Mouse (Mus musculus) myocyte (in vitro differentiated cells): ENCODE data around the gene Kiss1r. TPM values are rescaled to one million over a fixed set of nuclear protein-coding genes. Genes with fewer than 3 reads are reported as not detected.

Source experiments
- H3K27me3 ChIP-seq: one replicate; pipeline ENCODE4 v1.6.1; 2011; ENCODE audit not compliant: control insufficient read depth, insufficient read depth, insufficient read length
- H3K36me3 ChIP-seq: one replicate; pipeline ENCODE4 v1.6.1; 2011; ENCODE audit not compliant: control insufficient read depth, insufficient read depth
- H3K4me2 ChIP-seq: one replicate; pipeline ENCODE4 v1.6.1; 2011; ENCODE audit warnings: low read depth, control low read depth
- H3K4me3 ChIP-seq: one replicate; pipeline ENCODE4 v1.5.1; 2011; ENCODE audit warnings: mild to moderate bottlenecking, control low read depth, moderate library complexity
- H3K79me2 ChIP-seq: one replicate; pipeline ENCODE4 v1.6.1; 2011; ENCODE audit not compliant: control insufficient read depth, insufficient read depth
- H3ac ChIP-seq: one replicate; pipeline ENCODE4 v1.6.1; 2011; ENCODE audit not compliant: control insufficient read depth, insufficient read length
- CEBPB ChIP-seq: IDR thresholded peaks from 2 replicates; pipeline ENCODE4 v1.6.1; 2011; ENCODE audit warnings: mild to moderate bottlenecking, moderate library complexity; ENCODE audit not compliant: poor library complexity, insufficient read depth, severe bottlenecking
- E2F4 ChIP-seq: IDR thresholded peaks from one replicate; pipeline ENCODE4 v1.6.1; 2011; ENCODE audit warnings: mild to moderate bottlenecking, control low read depth, moderate library complexity; ENCODE audit not compliant: insufficient read depth
- MAX ChIP-seq: IDR thresholded peaks from one replicate; pipeline ENCODE4 v1.6.1; 2011; ENCODE audit warnings: low read depth, mild to moderate bottlenecking, control low read depth
- MYOD1 ChIP-seq, 3 experiments: IDR thresholded peaks; one replicate each; pipeline ENCODE4 v1.6.1; 2011; ENCODE audit warnings: control low read depth in 2 of 3, low read depth in 2 of 3, mild to moderate bottlenecking in 2 of 3, moderate library complexity in 1 of 3; ENCODE audit not compliant: insufficient read length in 2 of 3, control insufficient read depth in 1 of 3
- MYOG ChIP-seq, 3 experiments: IDR thresholded peaks; one replicate each; pipeline ENCODE4 v1.6.1; 2011; ENCODE audit warnings: control low read depth in 2 of 3, low read depth in 2 of 3, mild to moderate bottlenecking in 2 of 3; ENCODE audit not compliant: insufficient read length in 2 of 3, control insufficient read depth in 1 of 3, insufficient read depth in 1 of 3
- POLR2A ChIP-seq: IDR thresholded peaks from one replicate; pipeline ENCODE4 v1.6.1; 2011; ENCODE audit warnings: low read depth, mild to moderate bottlenecking, control low read depth, moderate library complexity; ENCODE audit not compliant: insufficient read length
- POLR2AphosphoS2 ChIP-seq: IDR thresholded peaks from one replicate; pipeline ENCODE4 v1.6.1; 2011; ENCODE audit warnings: low read depth, control low read depth; ENCODE audit not compliant: insufficient read length
- REST ChIP-seq: IDR thresholded peaks from one replicate; pipeline ENCODE4 v1.6.1; 2011; ENCODE audit warnings: mild to moderate bottlenecking, control low read depth, moderate library complexity; ENCODE audit not compliant: insufficient read depth, insufficient read length
- SRF ChIP-seq: IDR thresholded peaks from one replicate; pipeline ENCODE4 v1.6.1; 2011; ENCODE audit warnings: low read depth; ENCODE audit not compliant: control insufficient read depth, insufficient read length
- TCF12 ChIP-seq: IDR thresholded peaks from one replicate; pipeline ENCODE4 v1.6.1; 2011; ENCODE audit warnings: mild to moderate bottlenecking, control low read depth; ENCODE audit not compliant: poor library complexity, insufficient read depth, severe bottlenecking
- TCF3 ChIP-seq: IDR thresholded peaks from one replicate; pipeline ENCODE4 v1.6.1; 2011; ENCODE audit warnings: low read depth, control low read depth; ENCODE audit not compliant: insufficient read length
- USF1 ChIP-seq: IDR thresholded peaks from one replicate; pipeline ENCODE4 v1.6.1; 2011; ENCODE audit warnings: low read depth, mild to moderate bottlenecking, control low read depth, moderate library complexity
- polyA plus RNA-seq: library from polyadenylated mRNA; unstranded; fragments of >200 nt; fragmentation: generic; extraction: Trizol; gene quantifications from one replicate; pipeline ENCODE4 v1.2.1, GENCODE M21; 2012; ENCODE audit warnings: missing spikeins

Gene Kiss1r
- polyA plus RNA-seq, 1 experiment = 0.59 TPM

DNA sequence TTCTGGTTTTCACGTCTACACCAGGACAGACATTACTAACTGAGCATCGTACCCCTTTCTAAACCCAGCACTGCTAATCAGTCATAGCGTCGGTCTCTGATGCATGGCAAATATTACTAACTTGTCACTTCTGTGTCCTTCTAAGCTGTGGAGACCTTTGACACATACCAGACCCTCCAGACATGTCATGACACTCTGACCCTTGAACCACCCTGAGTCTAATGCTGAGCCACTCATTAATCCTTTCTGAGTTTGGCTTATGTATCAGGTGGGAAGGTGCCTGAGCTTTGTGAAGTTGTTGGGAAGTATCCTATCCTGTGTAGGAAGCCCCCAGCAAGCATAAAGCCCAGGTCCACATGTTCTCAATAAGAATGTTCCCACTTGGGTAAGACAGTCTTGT lies 33.1 kb downstream of the Kiss1r start:
- TF ChIP-seq E2F4 = no peak
- TF ChIP-seq SRF = no peak
- TF ChIP-seq MYOD1 (IDR thresholded peaks at IDR 0.05; ENCODE audit: control insufficient read depth in 1 of 3, insufficient read length in 2 of 3, low read depth in 2 of 3) = no peak
- Histone ChIP-seq H3K36me3 (peaks cover 10% of the 10 kb centered on the region), H3K27me3 (no peaks in the 10 kb centered on the region), H3K79me2 (no peaks in the 10 kb centered on the region), H3K4me3 (no peak overlapping the region), H3K4me2 (no peak overlapping the region), H3ac (no peak overlapping the region)

DNA sequence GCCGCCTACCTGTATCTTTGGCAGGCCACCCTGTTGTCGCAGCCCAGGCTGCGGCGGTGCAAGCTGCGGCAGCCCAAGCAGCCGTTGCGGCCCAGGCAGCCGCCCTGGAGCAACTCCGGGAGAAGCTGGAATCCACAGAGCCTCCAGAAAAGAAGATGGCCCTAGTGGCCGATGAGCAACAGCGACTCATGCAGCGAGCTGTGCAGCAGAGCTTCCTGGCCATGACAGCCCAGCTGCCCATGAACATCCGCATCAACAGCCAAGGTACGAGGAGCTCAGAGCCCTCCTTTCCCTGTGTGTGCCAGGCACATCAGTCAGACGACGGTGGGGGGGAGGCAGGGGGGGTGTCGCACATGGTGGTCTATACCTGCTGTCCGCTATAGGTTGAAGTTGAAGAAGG lies 33.9 kb downstream of the Kiss1r start:
- Histone ChIP-seq H3K4me2 (peak overlapping the region; percentile 13), H3K27me3 (no peaks in the 10 kb centered on the region)

DNA sequence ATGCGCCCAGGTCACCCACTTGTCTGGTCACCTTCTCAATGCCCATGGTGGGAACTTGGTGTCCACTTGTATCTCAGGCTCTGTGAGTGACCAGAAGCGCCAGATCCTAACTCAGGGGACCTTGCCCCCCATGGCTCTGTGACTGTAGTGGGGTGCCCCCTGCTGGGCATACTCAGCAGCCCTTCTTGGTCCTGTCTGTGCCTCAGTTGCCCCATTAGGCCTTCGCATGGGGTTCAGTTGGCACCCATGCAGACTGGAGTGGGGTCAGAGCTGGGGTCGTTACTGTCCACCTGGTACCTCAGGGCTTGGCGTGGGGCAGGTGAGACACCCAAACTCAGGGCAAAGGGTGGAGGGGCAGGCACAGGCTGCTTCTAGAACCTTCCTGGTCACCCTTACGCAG lies 37.2 kb downstream of the Kiss1r start:
- TF ChIP-seq POLR2AphosphoS2 (no peak), SRF (no peak), TCF3 (no peak), MAX (no peak), MYOD1 (IDR thresholded peaks at IDR 0.05; ENCODE audit: control insufficient read depth in 1 of 3, insufficient read length in 2 of 3, low read depth in 2 of 3) (no peak), CEBPB (no peak)
- Histone ChIP-seq H3K79me2 (no peaks in the 10 kb centered on the region), H3K27me3 (peaks cover 4% of the 10 kb centered on the region), H3K4me2 (no peak overlapping the region), H3K36me3 (peaks cover 8% of the 10 kb centered on the region), H3ac (no peak overlapping the region), H3K4me3 (no peak overlapping the region)

More for the DNA sequence above, 33.9 kb downstream of the Kiss1r start:
- Histone ChIP-seq H3ac (no peak overlapping the region), H3K4me3 (no peak overlapping the region), H3K79me2 (no peaks in the 10 kb centered on the region), H3K36me3 (peaks cover 10% of the 10 kb centered on the region)
- TF ChIP-seq CEBPB (no peak), USF1 (no peak), MYOD1 (IDR thresholded peaks at IDR 0.05; ENCODE audit: control insufficient read depth in 1 of 3, insufficient read length in 2 of 3, low read depth in 2 of 3) (peak in 1 of 3 experiments; percentile 51)

- Histone ChIP-seq H3K4me3 (no peak overlapping the region), H3K4me2 (no peak overlapping the region), H3ac (no peak overlapping the region), H3K36me3 (peaks cover 6% of the 10 kb centered on the region), H3K27me3 (peaks cover 4% of the 10 kb centered on the region), H3K79me2 (peaks cover 5% of the 10 kb centered on the region)
- TF ChIP-seq SRF (no peak), MAX (no peak), MYOG (IDR thresholded peaks at IDR 0.05; ENCODE audit: control insufficient read depth in 1 of 3, insufficient read depth in 1 of 3, insufficient read length in 2 of 3, low read depth in 2 of 3) (no peak), CEBPB (no peak), POLR2AphosphoS2 (no peak), TCF12 (no peak), REST (no peak), E2F4 (no peak)
These were observed 38.9 kb downstream of the Kiss1r start for GRCm38 (mm10) chr10:79955691-79956090.

GRCm38 (mm10) chr10:79956643-79957154 lies 39.9 kb downstream of the Kiss1r start:
- Histone ChIP-seq H3K36me3 (peaks cover 6% of the 10 kb centered on the region), H3K4me2 (no peak overlapping the region), H3K4me3 (no peak overlapping the region), H3ac (no peak overlapping the region), H3K27me3 (peaks cover 4% of the 10 kb centered on the region), H3K79me2 (peaks cover 13% of the 10 kb centered on the region)
- TF ChIP-seq TCF12 (no peak), MAX (no peak), REST (no peak), E2F4 (no peak), CEBPB (no peak), SRF (no peak), POLR2A (no peak), MYOG (IDR thresholded peaks at IDR 0.05; ENCODE audit: control insufficient read depth in 1 of 3, insufficient read depth in 1 of 3, insufficient read length in 2 of 3, low read depth in 2 of 3) (no peak), USF1 (no peak), TCF3 (no peak), POLR2AphosphoS2 (no peak), MYOD1 (IDR thresholded peaks at IDR 0.05; ENCODE audit: control insufficient read depth in 1 of 3, insufficient read length in 2 of 3, low read depth in 2 of 3) (no peak)
